Mouse (Mus musculus): Measurements from ENCODE around the gene Prss35.

DNA sequence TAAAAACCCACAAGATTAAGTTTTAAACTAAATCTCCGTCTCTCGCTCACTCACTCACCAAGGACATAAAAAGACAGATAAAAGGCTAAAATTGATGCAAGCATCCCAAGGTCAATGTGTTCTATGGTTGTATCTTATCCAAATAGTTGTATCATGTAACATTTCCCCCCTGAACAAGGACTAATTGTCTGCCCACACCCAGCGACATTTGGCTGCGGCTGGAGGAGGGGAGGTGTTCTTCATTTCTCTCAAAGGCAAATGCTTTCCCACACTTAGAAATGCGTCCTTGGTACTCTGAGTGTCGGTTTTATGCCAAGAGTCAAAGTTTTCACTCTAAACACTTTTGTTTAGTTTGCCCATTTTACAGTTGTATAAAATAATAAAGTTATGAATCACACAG is 34.5 kb upstream of the Prss35 start:
- TF ChIP-seq CTCF (IDR thresholded peaks at IDR 0.05; ENCODE audit: low read depth) = no peak
- TF ChIP-seq EP300 (IDR thresholded peaks at IDR 0.05; ENCODE audit: low read depth) = no peak

Measured in liver, embryonic 14.5 days (tissue).